Mouse (Mus musculus) bone marrow, adult 2 months (tissue): ENCODE results near the gene Plekhf1.

Experiments used
- CTCF ChIP-seq: fragments of 200-500 bp; IDR thresholded peaks from 2 replicates; pipeline ENCODE4 v1.5.1; 2011; ENCODE audit warnings: low read length, control low read depth; ENCODE audit not compliant: control insufficient read depth, insufficient read depth
- POLR2A ChIP-seq: fragments of 200-500 bp; IDR thresholded peaks from 2 replicates; pipeline ENCODE4 v1.6.1; 2011; ENCODE audit warnings: low read depth, mild to moderate bottlenecking, control low read depth, low read length, borderline replicate concordance; ENCODE audit not compliant: control insufficient read depth

- TF ChIP-seq POLR2A (no peak), CTCF (no peak)
Measured at GRCm38 (mm10) chr7:38184418-38184745, 43.4 kb downstream of the Plekhf1 start.
